Mouse (Mus musculus) lung, postnatal 0 days (tissue): ENCODE measurements around the gene Fgd2.

Source experiments
- CTCF ChIP-seq: IDR thresholded peaks from 2 replicates; pipeline ENCODE4 v1.5.1; 2016; ENCODE audit warnings: antibody characterized with exemption, mild to moderate bottlenecking
- EP300 ChIP-seq: IDR thresholded peaks from 2 replicates; pipeline ENCODE4 v1.6.1; 2016; ENCODE audit warnings: antibody characterized with exemption, mild to moderate bottlenecking, control low read depth

DNA sequence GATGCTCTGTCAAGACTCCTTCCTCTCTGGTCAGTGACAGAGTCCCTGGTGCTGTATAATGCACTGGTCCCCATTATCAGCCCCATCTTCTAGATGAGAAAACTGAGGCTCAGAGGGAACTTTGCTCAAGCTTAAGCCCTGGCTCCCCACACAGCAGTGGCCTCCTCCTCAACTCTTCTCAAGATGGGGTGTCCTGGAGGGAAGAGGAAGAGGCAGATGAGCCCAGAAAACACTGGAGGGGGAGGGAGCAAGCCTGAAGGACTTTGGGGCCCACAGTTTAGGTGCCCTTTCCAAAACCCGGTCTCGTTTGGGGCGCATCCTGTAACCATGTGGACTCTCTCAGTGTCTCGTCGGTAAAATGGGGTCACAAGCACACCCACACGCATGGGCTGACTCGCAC, 41.2 kb upstream of the Fgd2 start:
- TF ChIP-seq CTCF (no peak), EP300 (no peak)
